Mouse (Mus musculus): Measurements from ENCODE around the gene Usp6nl. TPM values are rescaled to one million over a fixed set of nuclear protein-coding genes. Genes with fewer than 3 reads are reported as not detected.

The Usp6nl gene
- polyA plus RNA-seq, 1 experiment from 2014 or later, result 11.8 TPM

DNA sequence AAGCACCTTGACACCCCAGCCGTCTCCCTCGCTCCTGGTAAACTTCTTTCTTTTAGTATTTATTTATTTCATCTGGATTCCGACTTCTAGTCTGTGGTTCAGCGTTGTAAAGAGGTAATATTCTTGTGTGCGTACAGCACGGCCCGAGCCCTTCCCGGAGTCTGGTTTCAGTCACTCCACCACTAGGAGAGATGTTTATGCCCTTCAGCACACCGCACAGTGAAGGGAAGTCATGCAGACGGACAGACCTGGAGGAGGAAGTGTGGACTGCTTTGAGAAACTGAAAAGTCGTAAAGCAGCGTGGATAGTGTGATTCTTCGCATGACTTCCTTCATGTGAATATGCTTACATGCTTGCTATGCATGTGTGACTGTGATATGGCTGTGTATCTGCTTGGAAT, 40.7 kb downstream of the Usp6nl start:
- DNase-seq (ENCODE audit: low spot score), result no peak
- no peaks in the 10 kb centered on the region for H3K9me3 ChIP-seq (replicated peaks)
- 79% methylated on average over 13 of the region's 13 CpGs for WGBS
- H3K4me3 ChIP-seq, result no peak overlapping the region
- H3K36me3 ChIP-seq, result 0 out of 2 replicates have a peak, but pooled peaks cover 2% of the 10 kb centered on the region
- H3K4me1 ChIP-seq, result peaks cover 26% of the 10 kb centered on the region
- no peak overlapping the region for H3K27ac ChIP-seq
- no peaks in the 10 kb centered on the region for H3K27me3 ChIP-seq (ENCODE audit: low read depth, poor library complexity, severe bottlenecking)

DNA sequence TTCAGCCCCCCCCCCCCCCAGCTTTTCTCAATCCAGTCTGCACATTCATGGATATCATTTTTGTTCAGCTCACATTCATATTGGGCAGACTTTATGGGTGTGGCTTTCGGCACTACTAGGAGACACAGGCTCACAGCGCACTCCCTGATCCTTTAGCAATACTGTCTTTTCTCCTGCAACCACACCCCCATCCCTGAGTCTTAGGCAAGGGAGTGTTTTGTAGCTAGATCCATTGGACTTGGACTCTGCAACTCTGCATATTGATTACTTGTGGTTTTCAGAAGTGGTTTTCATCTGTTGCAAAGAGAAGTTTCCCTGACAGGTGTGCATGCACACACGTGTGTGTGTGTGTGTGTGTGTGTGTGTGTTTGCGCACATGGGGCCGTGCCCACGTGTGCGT, 41.5 kb downstream of the Usp6nl start:
- Histone ChIP-seq H3K4me3 (no peak overlapping the region), H3K36me3 (no peaks in the 10 kb centered on the region), H3K4me1 (peaks cover 23% of the 10 kb centered on the region), H3K9me3 (replicated peaks) (no peaks in the 10 kb centered on the region), H3K27ac (no peak overlapping the region), H3K27me3 (ENCODE audit: low read depth, poor library complexity, severe bottlenecking) (no peaks in the 10 kb centered on the region)
- no peak for DNase-seq (ENCODE audit: low spot score)
- 94% methylated on average over 7 of the region's 7 CpGs for WGBS

DNA sequence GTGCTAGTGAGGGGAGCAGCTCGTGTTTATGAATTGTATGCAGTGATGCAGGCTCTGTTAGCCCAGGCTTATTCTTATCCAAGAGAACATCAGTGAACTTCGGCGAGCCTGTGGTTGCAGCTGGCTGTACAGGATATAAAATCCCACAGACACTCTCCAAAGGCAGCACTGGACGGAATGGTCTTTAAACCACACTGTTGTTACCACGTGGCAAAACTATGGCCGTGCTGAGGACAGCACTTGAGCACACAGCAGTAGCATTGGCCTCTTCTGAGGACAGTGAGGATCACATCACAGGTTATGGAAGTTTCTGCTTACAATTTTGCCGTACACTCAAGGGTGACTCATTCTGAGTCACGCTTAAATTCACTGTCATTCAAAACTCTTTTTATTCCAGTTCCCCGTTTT, 44.1 kb downstream of the Usp6nl start:
- 84% methylated on average over 9 of the region's 9 CpGs for WGBS
- Histone ChIP-seq H3K27ac (no peak overlapping the region), H3K27me3 (ENCODE audit: low read depth, poor library complexity, severe bottlenecking) (no peaks in the 10 kb centered on the region), H3K4me3 (no peak overlapping the region), H3K36me3 (no peaks in the 10 kb centered on the region), H3K4me1 (peaks cover 17% of the 10 kb centered on the region), H3K9me3 (replicated peaks) (no peaks in the 10 kb centered on the region)
- no peak for DNase-seq (ENCODE audit: low spot score)

DNA sequence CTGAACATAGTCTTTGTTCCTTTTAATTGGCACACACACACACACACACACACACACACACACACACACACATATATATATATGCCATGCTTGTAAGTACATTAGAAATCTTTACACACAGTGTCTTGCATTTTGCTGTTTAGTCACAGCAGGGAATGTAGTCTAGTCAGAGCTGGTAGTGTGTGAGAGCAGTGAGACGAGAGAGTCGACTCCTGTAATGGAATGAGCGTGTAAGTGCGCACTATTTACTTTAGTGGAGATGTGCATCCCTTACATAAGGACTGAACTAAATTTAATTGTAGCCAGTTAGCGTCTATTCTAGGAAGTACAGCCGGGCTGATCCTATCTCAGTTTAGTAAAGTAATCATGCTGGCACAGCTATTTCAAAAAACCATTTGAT, 44.5 kb downstream of the Usp6nl start:
- peaks cover 12% of the 10 kb centered on the region for H3K4me1 ChIP-seq
- WGBS, result 93% methylated on average over 6 of the region's 6 CpGs

DNA sequence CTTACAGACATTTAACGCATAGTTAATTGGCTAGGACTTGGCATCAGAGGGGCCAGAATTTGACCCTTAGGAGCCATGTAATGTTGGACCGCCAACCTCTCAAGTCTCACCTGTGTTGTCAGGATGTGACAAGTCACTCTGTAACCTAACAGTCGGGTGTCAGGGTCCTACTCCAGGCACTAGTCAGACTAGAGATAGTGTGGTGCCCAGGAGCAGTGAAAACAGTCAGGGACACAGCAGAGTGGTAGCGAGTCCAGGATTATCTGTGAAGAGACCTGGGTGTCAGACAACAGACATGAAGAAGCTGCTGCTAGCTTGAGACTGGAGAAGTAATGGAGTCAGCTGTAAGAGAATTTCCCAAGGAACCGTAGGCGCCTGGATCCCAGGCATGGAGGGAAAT, 45.0 kb downstream of the Usp6nl start:
- 89% methylated on average over 6 of the region's 6 CpGs for WGBS
- Histone ChIP-seq H3K27ac (no peak overlapping the region), H3K4me1 (peaks cover 11% of the 10 kb centered on the region), H3K9me3 (replicated peaks) (no peaks in the 10 kb centered on the region), H3K4me3 (no peak overlapping the region), H3K27me3 (ENCODE audit: low read depth, poor library complexity, severe bottlenecking) (no peaks in the 10 kb centered on the region), H3K36me3 (no peaks in the 10 kb centered on the region)
- DNase-seq (ENCODE audit: low spot score), result no peak

More for the DNA sequence above, 44.5 kb downstream of the Usp6nl start:
- no peaks in the 10 kb centered on the region for H3K36me3 ChIP-seq
- no peaks in the 10 kb centered on the region for H3K27me3 ChIP-seq (ENCODE audit: low read depth, poor library complexity, severe bottlenecking)
- H3K4me3 ChIP-seq, result no peak overlapping the region
- H3K27ac ChIP-seq, result no peak overlapping the region
- no peak for DNase-seq (ENCODE audit: low spot score)
- no peaks in the 10 kb centered on the region for H3K9me3 ChIP-seq (replicated peaks)

DNA sequence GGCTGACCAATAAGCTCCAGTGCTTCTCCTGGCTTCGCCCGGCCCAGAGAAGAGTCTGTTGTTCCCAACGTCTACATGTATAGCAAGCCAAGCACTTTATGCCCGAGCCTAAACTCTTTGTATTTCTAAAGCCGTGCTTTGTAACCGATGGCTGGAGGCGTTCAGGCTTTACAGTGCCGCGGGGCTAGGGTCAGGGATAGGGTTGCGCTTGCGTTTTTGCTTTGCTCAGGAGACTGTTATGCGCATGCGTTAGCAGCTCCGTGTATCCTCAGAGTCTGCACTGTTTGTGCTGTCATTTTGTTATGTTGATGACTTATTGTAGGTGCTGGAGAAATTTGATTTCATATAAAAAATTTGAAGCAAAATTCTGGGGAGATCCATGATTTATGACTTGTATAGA, 51.7 kb downstream of the Usp6nl start:
- Histone ChIP-seq H3K9me3 (replicated peaks) (no peaks in the 10 kb centered on the region), H3K4me3 (no peak overlapping the region)
- 87% methylated on average over 14 of the region's 14 CpGs for WGBS

DNA sequence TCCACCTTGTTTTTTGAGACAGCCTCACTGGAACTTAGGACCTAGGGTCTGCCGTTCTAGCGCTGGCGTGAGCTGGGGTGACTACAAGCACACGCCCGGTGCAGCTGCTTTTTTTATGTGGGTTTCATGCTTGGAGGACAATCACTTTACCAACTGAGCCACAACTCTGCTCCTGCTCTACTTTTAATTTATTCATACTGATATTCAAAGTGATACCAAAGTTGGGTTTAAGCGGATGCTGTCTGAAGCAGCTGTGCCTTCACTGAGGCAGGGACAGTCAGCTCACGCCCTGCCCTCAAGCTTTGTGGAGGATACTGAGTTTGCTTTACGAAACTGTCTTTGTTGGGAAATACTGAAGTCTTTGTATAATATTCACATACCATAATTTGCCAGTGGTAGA, 53.6 kb downstream of the Usp6nl start:
- no peak for DNase-seq (ENCODE audit: low spot score)
- Histone ChIP-seq H3K9me3 (replicated peaks) (no peaks in the 10 kb centered on the region), H3K4me1 (no peaks in the 10 kb centered on the region), H3K27ac (no peak overlapping the region), H3K27me3 (ENCODE audit: low read depth, poor library complexity, severe bottlenecking) (no peaks in the 10 kb centered on the region), H3K36me3 (0 out of 2 replicates have a peak, but pooled peaks cover 2% of the 10 kb centered on the region), H3K4me3 (no peak overlapping the region)
- 92% methylated on average over 8 of the region's 8 CpGs for WGBS

More for the DNA sequence above, 51.7 kb downstream of the Usp6nl start:
- H3K4me1 ChIP-seq, result no peaks in the 10 kb centered on the region
- H3K27me3 ChIP-seq (ENCODE audit: low read depth, poor library complexity, severe bottlenecking), result no peaks in the 10 kb centered on the region
- 0 out of 2 replicates have a peak, but pooled peaks cover 2% of the 10 kb centered on the region for H3K36me3 ChIP-seq
- DNase-seq (ENCODE audit: low spot score), result no peak
- H3K27ac ChIP-seq, result no peak overlapping the region

DNA sequence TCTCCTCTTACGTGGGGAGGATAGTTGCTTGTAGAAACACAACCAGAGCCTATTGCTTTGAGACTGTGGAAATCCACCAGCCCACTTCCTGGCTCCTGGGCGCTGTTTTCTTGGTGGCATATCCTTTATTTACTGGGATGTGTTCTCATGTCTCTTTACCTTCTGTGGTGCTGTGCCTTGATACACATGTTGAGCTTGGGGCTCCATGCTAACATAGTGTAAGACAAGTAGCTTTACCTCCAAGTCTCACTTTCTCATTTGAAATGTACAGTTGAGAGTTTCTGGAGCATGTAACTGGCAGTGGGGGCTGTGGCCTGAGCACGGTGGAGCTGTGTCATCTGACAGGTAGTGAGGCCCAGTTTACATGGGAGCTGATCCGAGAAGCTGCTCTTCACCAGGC, 54.5 kb downstream of the Usp6nl start:
- Histone ChIP-seq H3K4me1 (no peaks in the 10 kb centered on the region), H3K27me3 (ENCODE audit: low read depth, poor library complexity, severe bottlenecking) (no peaks in the 10 kb centered on the region), H3K4me3 (no peak overlapping the region), H3K36me3 (0 out of 2 replicates have a peak, but pooled peaks cover 2% of the 10 kb centered on the region), H3K27ac (peak overlapping the region; percentile 1; the same call in 1 of the 2 replicates), H3K9me3 (replicated peaks) (no peaks in the 10 kb centered on the region)
- WGBS, result 91% methylated on average over 4 of the region's 4 CpGs
- no peak for DNase-seq (ENCODE audit: low spot score)

DNA sequence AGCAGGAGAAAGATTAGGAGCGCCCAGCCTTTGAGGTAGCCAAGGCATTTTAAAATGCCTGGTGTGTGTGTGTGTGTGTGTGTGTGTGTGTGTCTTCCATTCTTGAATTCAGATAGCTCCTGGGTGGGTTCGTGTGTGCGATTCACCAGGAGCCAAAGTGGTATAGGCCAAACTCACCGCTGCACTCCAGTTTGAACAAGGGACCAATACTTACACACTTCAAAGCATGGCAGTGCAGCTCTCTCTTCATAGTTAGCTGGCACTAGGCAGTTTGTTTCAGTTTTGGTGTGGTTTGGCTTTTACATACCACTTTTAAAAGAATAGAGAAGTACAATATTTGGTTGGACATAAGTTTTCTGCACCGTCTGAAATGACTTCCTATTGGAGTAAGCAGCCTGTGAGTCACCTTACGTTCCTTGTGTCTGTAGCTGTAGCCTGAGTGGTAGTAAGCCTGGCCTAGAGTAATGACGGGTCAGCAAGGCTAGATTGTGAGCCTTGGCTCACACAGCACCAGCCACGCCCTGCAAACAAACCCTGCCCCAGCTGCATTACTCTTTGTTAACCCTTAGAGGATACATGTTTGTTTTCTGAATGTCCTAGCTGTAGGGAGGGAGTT, 56.2 kb downstream of the Usp6nl start:
- Histone ChIP-seq H3K27ac (no peak overlapping the region), H3K9me3 (replicated peaks) (no peaks in the 10 kb centered on the region), H3K4me1 (no peaks in the 10 kb centered on the region), H3K4me3 (no peak overlapping the region), H3K36me3 (0 out of 2 replicates have a peak, but pooled peaks cover 2% of the 10 kb centered on the region), H3K27me3 (ENCODE audit: low read depth, poor library complexity, severe bottlenecking) (no peaks in the 10 kb centered on the region)
- DNase-seq (ENCODE audit: low spot score), result no peak
- WGBS, result 71% methylated on average over 8 of the region's 8 CpGs

DNA sequence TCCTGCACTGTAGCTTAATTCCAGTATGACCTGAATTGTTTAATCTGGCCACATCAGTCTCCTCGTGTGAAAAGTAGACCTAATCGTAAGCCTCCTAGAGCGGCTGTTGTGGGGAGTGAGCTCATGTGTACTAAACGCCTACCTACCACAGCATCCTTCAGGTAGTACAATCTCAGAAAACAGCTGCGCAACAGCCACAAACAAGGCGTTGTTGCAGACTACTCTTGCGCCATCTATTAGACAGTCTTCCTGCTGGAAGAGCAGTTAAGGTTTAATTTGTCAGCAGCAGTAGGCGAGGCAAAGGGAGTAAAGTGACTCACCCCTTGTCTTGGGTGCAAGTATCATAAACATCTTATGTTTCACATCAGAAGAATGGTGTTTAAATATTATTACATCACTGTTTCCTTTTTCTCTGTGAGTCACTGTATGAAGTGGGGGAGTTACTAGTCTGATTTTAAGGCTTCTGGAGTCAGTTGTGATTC, 57.3 kb downstream of the Usp6nl start:
- 89% methylated on average over 8 of the region's 8 CpGs for WGBS
- Histone ChIP-seq H3K4me1 (no peaks in the 10 kb centered on the region), H3K36me3 (no peaks in the 10 kb centered on the region), H3K27me3 (ENCODE audit: low read depth, poor library complexity, severe bottlenecking) (no peaks in the 10 kb centered on the region), H3K27ac (no peak overlapping the region), H3K9me3 (replicated peaks) (no peaks in the 10 kb centered on the region), H3K4me3 (no peak overlapping the region)
- no peak for DNase-seq (ENCODE audit: low spot score)

DNA sequence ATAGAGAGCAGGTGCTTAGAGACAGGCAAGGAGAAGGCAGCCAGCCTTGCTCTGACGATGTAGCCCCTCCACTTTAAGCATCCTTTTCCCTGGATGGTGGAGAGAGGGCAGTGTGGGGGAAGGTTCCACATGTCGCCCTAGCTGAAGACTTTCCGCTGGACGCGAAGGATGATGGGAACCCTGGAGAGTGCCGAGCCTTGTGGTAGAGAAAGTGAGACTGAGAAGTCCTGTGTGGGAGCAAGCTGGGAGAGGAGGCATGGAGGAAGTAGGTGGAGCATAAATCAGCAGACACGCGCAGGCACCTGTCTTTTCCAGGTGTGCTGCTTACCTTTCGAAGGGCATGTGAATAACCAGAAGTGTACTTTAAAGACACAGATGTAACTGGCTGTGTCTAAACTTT, 57.9 kb downstream of the Usp6nl start:
- Histone ChIP-seq H3K27me3 (ENCODE audit: low read depth, poor library complexity, severe bottlenecking) (no peaks in the 10 kb centered on the region), H3K4me1 (no peaks in the 10 kb centered on the region), H3K9me3 (replicated peaks) (no peaks in the 10 kb centered on the region), H3K27ac (no peak overlapping the region), H3K36me3 (no peaks in the 10 kb centered on the region), H3K4me3 (no peak overlapping the region)
- WGBS, result 79% methylated on average over 9 of the region's 9 CpGs
- DNase-seq (ENCODE audit: low spot score), result no peak

DNA sequence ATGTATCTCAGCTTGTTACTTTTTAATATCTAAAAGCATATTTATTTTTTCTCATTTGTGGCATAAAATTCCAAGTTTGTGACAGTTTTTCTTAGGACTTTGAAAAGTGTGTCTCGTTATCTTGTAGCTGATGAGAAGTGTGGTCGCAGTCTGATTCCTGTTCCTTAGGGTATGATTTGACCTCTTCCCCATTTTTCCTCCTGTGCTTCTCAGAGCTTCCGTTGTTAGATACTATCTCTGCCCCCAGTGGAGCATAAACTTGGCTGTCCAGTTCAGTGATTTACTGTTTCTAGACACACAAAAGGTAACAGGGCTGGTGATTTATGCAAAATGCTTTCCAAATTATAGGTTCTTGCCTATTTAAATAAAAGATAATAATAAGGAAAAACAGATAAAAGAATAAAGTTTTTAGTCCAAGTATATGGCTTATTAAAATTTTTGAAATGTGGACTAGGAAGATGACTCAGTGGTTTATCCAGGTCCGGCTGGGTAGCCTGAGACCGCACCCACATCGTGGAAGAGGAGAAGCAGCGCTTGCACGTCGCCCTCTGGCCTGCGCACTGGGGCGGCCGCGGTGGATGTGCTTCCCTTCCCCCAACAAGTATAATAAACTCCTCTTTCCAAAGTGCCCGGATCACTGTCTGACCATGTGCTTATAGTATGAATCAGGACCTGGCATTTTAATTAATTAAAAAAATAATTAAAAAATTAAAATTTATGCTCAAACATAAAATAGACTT, 62.1 kb downstream of the Usp6nl start:
- Histone ChIP-seq H3K27ac (no peak overlapping the region), H3K9me3 (replicated peaks) (no peaks in the 10 kb centered on the region), H3K36me3 (no peaks in the 10 kb centered on the region), H3K4me3 (no peak overlapping the region), H3K27me3 (ENCODE audit: low read depth, poor library complexity, severe bottlenecking) (no peaks in the 10 kb centered on the region), H3K4me1 (no peaks in the 10 kb centered on the region)
- WGBS, result 91% methylated on average over 14 of the region's 14 CpGs
- DNase-seq (ENCODE audit: low spot score), result no peak

DNA sequence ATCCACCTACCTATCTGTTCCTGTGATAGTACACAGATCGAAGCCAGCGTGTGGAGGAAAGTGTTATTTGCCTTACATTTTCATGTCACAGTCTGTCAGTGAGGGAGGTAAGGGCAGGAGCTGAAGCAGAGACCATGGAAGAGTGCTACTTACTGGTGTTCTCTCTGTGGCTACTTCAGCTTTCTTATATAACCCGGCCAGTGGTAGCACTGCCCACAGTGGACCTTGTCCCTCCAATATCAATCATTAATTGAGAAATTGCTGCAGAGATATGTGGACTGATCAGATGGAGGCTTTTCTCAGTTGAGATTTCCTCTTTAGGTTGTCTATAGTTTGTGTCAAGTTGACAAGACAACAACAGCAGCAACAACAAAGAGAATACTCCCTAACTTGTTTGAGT, 66.7 kb downstream of the Usp6nl start:
- no peaks in the 10 kb centered on the region for H3K27me3 ChIP-seq (ENCODE audit: low read depth, poor library complexity, severe bottlenecking)
- 85% methylated on average over 3 of the region's 3 CpGs for WGBS
- no peaks in the 10 kb centered on the region for H3K4me1 ChIP-seq
- no peak for DNase-seq (ENCODE audit: low spot score)
- H3K9me3 ChIP-seq (replicated peaks), result no peaks in the 10 kb centered on the region
- H3K36me3 ChIP-seq, result peaks cover 16% of the 10 kb centered on the region
- H3K27ac ChIP-seq, result no peak overlapping the region
- H3K4me3 ChIP-seq, result no peak overlapping the region
